Mouse (Mus musculus) forebrain, embryonic 13.5 days (tissue): ENCODE data around the gene Senp1. TPM values are rescaled to one million over a fixed set of nuclear protein-coding genes. Genes with fewer than 3 reads are reported as not detected.

Experiments used
- ATAC-seq: fragments of 200-750 bp; cut with Nextera tagmentation; 2 replicates; pipeline ENCODE4 v1.8.0; 2017
- H3K27ac ChIP-seq: fragments of 300-500 bp; sonication (generic); 2 replicates; pipeline ENCODE4 v1.5.1; 2015; ENCODE audit warnings: inconsistent platforms, mild to moderate bottlenecking, moderate library complexity
- H3K27me3 ChIP-seq: fragments of 300-500 bp; sonication (generic); 2 replicates; pipeline ENCODE4 v1.6.1; 2015; ENCODE audit warnings: mild to moderate bottlenecking, inconsistent platforms
- H3K36me3 ChIP-seq: fragments of 300-500 bp; sonication (generic); 2 replicates; pipeline ENCODE4 v1.6.1; 2015; ENCODE audit warnings: mild to moderate bottlenecking, inconsistent platforms; ENCODE audit not compliant: poor library complexity, severe bottlenecking
- H3K4me1 ChIP-seq: fragments of 300-500 bp; sonication (generic); 2 replicates; pipeline ENCODE4 v1.6.1; 2015; ENCODE audit warnings: inconsistent platforms
- H3K4me2 ChIP-seq: fragments of 300-500 bp; sonication (generic); 2 replicates; pipeline ENCODE4 v1.6.1; 2015; ENCODE audit warnings: inconsistent platforms, mild to moderate bottlenecking, moderate library complexity
- H3K4me3 ChIP-seq: fragments of 300-500 bp; sonication (generic); 2 replicates; pipeline ENCODE4 v1.5.1; 2015; ENCODE audit warnings: mild to moderate bottlenecking, inconsistent platforms
- H3K9ac ChIP-seq: fragments of 300-500 bp; sonication (generic); 2 replicates; pipeline ENCODE4 v1.6.1; 2015; ENCODE audit warnings: mild to moderate bottlenecking, inconsistent platforms
- H3K9me3 ChIP-seq: fragments of 300-500 bp; sonication (generic); replicated peaks from 2 replicates; pipeline ENCODE4 v1.6.1; 2016; ENCODE audit warnings: inconsistent platforms
- WGBS: fragments of 180-500 bp; shearing (Covaris S2); methylation state at CpG from one replicate; pipeline ENCODE4 v1.1.7; 2015; 5-methylcytosine and 5-hydroxymethylcytosine counted together
- polyA plus RNA-seq: library from polyadenylated mRNA; unstranded; fragments of >200 nt; fragmentation: Nextera tagmentation; extraction: Ambion mirVana; gene quantifications from 2 replicates; pipeline ENCODE4 v1.2.1, GENCODE M21; 2015

The Senp1 gene
- polyA plus RNA-seq, 1 experiment from 2014 or later, result 26.7 TPM

DNA sequence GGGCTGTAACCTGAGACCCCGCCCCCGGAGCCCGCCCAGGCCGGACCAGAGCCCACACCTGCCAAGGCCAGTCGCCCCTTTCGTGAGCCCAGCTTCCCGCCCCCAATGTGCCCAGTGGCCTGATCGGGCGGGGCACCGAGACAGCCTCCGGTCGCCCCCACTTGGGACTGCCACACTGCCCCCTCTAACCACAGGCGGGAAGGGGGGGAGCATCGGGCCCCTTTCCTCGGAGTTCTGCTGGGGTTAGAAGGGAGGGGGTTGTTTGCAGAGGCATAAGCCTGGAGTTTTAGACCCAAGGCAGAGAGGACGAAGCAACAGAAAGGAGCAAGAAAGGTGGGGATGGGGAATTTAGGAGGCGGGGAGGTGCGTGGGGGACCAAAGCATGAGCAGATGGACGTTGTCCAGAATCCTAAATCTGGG is 88.8 kb downstream of the Senp1 start:
- Histone ChIP-seq H3K27me3 (peaks cover 25% of the 10 kb centered on the region), H3K36me3 (no peaks in the 10 kb centered on the region), H3K4me2 (peak overlapping the region; percentile 81), H3K4me1 (peaks cover 54% of the 10 kb centered on the region), H3K27ac (no peak overlapping the region), H3K9me3 (no peaks in the 10 kb centered on the region), H3K9ac (peak overlapping the region; percentile 76), H3K4me3 (peak overlapping the region; percentile 50)
- WGBS, result under 1% methylated on average over 19 of the region's 19 CpGs
- ATAC-seq, result 0 out of 2 replicates have a peak, but pooled peaks have one; percentile 2

DNA sequence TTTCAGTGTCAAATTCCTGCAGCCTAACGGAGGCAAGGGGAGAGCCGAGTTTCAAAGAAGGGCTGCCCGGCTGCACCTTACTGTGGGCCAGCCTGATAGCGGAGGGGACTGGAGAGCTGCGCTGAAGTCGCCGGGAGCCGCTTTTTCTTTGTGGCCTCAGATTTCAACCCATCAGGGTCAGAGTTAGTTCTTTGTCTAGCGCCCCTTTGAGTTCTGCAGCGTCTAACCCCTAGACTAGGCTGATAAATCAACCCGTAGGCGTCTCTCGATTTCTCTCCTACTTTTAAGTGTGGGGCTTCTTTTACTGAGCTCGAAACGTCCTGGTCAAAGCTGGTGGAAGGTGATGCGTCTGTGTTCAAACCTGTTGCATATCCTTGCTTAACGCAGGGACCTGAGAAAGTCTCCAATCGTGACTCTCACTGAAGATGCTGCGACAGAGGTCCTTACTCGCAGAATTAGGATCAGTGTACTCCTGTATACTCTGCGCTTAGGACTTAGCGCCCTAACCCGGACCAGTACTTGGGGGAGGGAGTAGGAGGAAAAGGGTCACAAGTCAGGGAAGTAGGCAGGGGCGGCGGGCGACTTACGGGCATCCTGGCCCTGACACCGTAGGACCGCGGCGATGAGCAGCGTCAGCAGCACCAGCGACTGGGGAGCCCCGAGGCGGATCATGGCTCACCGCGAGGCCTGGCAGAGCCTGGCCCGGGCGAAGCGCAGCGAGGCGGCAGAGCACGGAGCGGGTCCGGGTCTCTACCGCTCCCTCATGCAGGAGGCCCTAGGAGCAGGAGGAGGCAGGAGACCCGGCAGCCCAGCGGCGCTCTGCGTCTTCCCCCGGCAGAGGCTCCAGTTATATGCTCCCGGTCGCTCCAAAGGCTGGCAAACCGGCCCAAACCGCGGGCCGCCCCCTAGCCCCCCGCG is 89.5 kb downstream of the Senp1 start, which contains the start of gene Col2a1:
Gene Col2a1 (minus strand): TSS at position 874 of the 918 bp plus-strand sequence.
- Histone ChIP-seq H3K4me1 (peaks cover 61% of the 10 kb centered on the region), H3K4me3 (peak within 1 kb of the TSS; percentile 50), H3K27ac (peak within 1 kb of the TSS; percentile 42; the same call in 1 of the 2 replicates), H3K4me2 (peak within 1 kb of the TSS; percentile 81), H3K27me3 (peaks cover 25% of the 10 kb centered on the region), H3K36me3 (peaks cover 2% of the 10 kb centered on the region; the same call in 1 of the 2 replicates), H3K9ac (peak within 1 kb of the TSS; percentile 76), H3K9me3 (no peaks in the 10 kb centered on the region)
- ATAC-seq, result peak; percentile 57
- WGBS, result under 1% methylated on average over 59 of the region's 59 CpGs

DNA sequence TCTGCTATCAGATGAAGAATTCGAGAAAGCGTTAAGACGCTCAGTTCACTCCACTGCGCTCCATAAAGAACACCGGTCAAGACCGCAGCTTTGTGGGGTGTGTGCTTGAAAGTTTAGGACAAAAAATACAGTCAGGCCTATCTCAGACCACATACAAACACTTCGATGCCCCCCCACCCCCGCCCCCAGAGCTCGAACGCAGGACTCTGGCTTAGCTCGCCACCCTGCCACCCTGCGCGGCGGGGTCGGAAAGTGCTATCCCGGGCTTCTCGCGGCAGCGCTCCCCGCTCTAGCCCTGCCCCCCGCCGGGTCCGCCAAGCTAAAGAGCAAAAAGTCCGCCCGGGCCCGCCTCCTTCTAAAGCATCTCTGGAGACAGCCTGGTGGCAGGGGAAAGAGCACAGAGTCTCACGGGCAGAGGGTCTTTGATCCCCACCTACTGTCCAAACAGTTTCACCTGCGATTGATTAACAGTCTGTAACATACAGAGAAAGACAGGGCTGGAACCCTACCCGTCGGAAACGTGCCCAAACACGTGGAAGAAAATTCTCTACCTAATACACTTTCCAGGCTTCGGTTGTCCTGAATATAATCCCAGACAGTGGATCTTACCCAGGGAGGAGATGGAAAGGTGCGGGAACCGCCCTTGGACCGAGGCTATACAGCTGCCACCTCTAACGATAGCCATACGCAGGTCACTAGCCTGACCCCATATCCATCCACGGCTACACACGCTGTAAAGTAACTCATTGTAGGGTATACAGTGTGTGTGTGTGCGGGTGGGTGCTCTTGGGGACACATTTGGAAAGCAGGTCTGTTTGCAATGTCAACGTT is 90.3 kb downstream of the Senp1 start:
- Histone ChIP-seq H3K4me2 (peak overlapping the region; percentile 81), H3K4me1 (peaks cover 62% of the 10 kb centered on the region), H3K9me3 (no peaks in the 10 kb centered on the region), H3K27ac (peak overlapping the region; percentile 83), H3K9ac (peak overlapping the region; percentile 76), H3K36me3 (peaks cover 10% of the 10 kb centered on the region), H3K27me3 (peaks cover 25% of the 10 kb centered on the region), H3K4me3 (peak overlapping the region; percentile 50)
- 1% methylated on average over 42 of the region's 42 CpGs for WGBS
- no peak for ATAC-seq

DNA sequence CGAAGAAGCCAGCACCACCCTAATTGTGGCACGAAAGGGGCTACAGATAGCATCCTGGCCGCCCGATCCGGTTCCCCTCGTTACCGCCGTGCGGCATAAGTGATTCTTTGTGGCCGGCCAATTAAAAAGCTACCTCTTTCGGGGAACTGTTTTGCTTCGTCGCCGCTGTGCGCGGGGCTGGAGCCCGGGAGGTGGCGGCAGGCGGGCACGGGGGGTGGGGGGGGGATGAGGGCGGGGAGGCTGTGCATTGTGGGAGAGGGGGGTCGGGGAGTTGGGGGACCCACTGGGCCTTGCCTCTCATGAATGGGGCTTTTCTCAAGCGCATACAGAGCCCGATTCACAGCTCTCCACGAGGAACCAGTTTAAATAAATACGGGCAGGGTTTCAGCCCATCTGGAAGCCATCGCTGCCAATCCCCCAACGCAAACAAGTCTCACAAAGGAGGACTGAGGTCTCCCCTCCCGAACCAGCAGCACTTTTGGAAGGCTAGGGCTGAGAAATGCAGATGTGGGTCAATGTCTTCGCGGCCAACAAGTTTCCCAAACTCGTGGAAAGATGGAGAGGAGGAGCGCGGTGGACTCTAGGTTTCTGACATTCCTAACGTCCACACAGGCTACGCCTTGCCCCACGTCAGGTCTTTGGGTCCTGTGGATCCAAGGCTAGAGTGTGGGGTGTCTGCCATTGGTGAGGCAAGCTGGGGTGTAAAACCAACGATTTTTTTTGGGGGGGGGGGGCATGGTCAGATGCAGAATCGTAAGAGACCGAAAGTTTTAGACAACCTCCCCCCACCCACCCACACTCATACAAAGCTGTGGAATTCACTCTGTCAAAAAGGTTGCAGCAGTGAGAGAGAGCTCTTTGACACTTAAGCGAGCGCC is 91.2 kb downstream of the Senp1 start:
- peak overlapping the region; percentile 76 for H3K9ac ChIP-seq
- peaks cover 71% of the 10 kb centered on the region for H3K4me1 ChIP-seq
- H3K36me3 ChIP-seq, result peaks cover 17% of the 10 kb centered on the region
- ATAC-seq, result peak; percentile 64
- H3K4me2 ChIP-seq, result peak overlapping the region; percentile 81
- under 1% methylated on average over 39 of the region's 42 CpGs for WGBS
- peak overlapping the region; percentile 50 for H3K4me3 ChIP-seq
- H3K9me3 ChIP-seq, result no peaks in the 10 kb centered on the region
- peaks cover 25% of the 10 kb centered on the region for H3K27me3 ChIP-seq
- H3K27ac ChIP-seq, result peak overlapping the region; percentile 83

DNA sequence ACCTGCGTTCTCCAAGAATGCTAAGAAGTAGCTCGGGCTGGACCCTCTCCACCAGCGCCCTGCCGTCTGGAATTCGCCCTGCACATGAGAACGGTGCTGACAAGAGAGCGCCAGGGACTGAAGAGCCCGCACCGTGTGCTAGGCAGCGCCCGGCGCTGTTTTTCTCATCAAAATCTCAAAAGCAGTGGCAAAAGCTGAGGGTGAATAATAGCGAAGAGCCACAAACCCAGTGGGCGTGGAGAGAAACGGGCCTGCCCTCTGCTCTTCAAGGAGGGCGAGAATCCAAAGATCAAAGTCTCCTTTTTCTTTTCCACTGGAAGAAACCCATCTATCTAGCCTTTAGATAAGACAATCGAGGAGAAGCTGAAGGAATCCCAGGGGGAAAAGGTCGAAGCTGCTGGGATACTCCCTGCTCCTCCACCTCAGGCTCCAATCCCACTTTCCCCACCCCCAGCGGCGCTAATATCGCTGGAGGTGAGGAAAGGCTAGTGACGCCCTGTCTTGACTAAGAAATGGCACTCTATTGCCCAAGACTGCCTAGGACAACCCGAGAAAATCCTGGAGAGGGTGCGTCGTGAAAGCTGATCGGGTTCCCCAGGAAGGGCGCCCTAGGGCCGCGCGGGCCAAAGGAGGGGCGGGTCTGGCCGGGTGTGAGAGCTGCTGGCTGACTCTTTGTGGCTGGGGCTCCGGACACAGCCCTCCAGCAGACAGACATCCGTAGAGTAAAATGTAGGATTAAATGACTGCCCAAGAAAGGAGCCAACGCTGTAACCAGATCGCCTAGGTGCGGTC is 92.0 kb downstream of the Senp1 start:
- Histone ChIP-seq H3K27ac (peak overlapping the region; percentile 83), H3K4me1 (peaks cover 79% of the 10 kb centered on the region), H3K9me3 (no peaks in the 10 kb centered on the region), H3K27me3 (peaks cover 25% of the 10 kb centered on the region), H3K4me3 (peak overlapping the region; percentile 50), H3K4me2 (peak overlapping the region; percentile 81), H3K9ac (peak overlapping the region; percentile 76), H3K36me3 (peaks cover 17% of the 10 kb centered on the region)
- WGBS, result 1% methylated on average over 37 of the region's 37 CpGs
- ATAC-seq, result 0 out of 2 replicates have a peak, but pooled peaks have one; percentile 1

DNA sequence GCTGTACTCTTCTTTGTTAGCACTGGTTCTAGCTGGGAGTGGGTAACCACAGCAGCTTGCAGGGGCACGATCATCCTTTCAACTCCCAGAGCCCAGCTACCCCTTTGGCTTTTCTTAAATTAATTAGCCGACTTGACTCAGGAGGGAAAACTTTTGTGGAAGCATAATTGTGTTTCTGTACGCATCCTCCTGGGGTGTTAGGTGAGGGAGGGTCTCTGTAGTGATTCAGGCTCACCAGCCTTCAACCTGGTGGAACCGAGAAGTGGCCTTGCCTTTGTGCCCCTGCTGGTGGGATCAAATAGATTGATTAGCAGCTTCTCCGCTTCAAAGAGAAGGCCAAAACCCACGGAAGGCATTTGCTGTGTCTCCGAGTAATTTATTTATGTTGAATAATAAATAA is 93.6 kb downstream of the Senp1 start:
- Histone ChIP-seq H3K9ac (no peak overlapping the region), H3K4me3 (no peak overlapping the region), H3K27ac (no peak overlapping the region), H3K4me2 (peak overlapping the region; percentile 81), H3K27me3 (peaks cover 17% of the 10 kb centered on the region), H3K4me1 (peaks cover 80% of the 10 kb centered on the region), H3K9me3 (no peaks in the 10 kb centered on the region), H3K36me3 (peaks cover 29% of the 10 kb centered on the region)
- no peak for ATAC-seq
- WGBS, result 14% methylated on average over 7 of the region's 7 CpGs

DNA sequence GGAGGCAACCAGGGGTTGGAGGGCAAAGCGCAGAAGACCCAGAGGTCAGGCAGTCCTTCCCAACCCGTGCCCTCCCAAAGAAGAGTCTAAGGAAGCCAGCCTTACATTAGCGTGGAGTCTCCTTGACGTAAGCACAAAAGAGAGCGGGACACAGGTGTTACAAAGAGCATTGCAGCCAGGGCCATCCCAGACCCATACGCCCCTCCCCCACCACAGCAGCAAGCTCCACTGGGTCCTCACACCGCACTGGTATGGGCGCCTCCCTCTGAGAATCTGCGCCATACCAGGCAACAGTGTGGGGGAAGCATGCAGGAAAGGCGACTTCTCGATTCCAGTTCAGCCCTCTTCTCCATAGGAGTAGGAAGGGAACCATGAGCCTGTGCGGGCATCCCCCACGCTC is 94.0 kb downstream of the Senp1 start:
- no peak overlapping the region for H3K27ac ChIP-seq
- no peak for ATAC-seq
- H3K9ac ChIP-seq, result no peak overlapping the region
- H3K36me3 ChIP-seq, result peaks cover 33% of the 10 kb centered on the region
- H3K4me3 ChIP-seq, result no peak overlapping the region
- H3K9me3 ChIP-seq, result no peaks in the 10 kb centered on the region
- peaks cover 13% of the 10 kb centered on the region for H3K27me3 ChIP-seq
- 44% methylated on average over 13 of the region's 13 CpGs for WGBS
- H3K4me1 ChIP-seq, result peaks cover 75% of the 10 kb centered on the region
- H3K4me2 ChIP-seq, result peak overlapping the region; percentile 17; the same call in 1 of the 2 replicates

DNA sequence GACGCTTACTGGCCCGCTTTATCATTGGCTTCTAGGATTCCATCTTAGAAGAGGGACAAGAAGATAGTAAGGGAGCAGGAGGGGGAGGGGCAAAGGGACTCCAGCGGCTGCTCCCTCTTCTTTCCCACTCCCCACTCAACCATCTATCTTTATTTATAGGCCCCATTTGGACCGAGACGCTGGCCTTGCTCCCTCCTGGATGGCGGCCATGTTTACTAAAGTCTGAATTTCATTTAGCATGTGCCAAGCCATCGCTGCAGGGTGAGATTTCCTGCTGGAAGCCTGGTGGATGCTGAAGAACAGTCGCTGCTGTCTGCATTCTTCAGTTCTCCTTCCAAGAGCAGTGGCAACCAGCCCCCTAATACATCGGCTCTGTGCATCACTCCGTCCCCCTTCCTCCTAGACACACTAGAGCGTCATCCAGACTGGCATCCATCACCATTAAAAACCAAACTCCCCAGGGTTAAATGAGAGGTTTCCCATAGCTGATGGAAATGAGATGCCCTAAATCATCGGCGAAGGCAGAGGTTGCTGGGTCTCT is 96.8 kb downstream of the Senp1 start:
- H3K9me3 ChIP-seq, result no peaks in the 10 kb centered on the region
- ATAC-seq, result no peak
- peak overlapping the region; percentile 59 for H3K27ac ChIP-seq
- H3K4me1 ChIP-seq, result peaks cover 68% of the 10 kb centered on the region
- H3K4me3 ChIP-seq, result no peak overlapping the region
- no peak overlapping the region for H3K4me2 ChIP-seq
- H3K27me3 ChIP-seq, result no peaks in the 10 kb centered on the region
- no peak overlapping the region for H3K9ac ChIP-seq
- peaks cover 39% of the 10 kb centered on the region for H3K36me3 ChIP-seq
- WGBS, result 66% methylated on average over 13 of the region's 13 CpGs

DNA sequence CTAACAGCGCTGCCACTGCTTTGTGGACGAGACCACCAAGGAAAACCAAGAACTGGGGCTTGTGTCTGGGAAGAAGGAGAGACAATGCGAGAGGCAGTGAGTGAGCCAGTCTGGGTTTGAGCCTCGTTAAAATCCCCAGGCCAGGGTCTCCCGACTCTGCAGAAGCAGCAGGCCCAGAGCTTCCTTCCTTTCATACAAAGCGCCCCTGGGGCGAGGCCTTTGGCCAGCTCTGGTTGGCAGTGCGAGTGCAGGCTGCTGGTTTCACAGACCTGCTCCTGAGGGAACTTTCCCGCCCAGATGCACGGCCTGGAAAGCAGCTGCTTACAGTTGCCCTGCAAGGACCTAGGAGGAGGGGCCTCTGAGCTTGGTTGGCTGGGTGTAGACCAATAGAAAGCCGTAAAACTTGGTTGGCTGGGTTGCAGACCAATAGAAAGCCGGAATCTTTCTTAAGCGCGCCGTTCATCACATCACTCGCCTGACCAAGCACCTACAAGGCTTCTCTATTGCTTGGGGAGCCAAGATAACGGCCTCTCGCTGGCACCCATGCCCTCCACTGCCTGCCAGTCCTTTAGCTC is 100.7 kb downstream of the Senp1 start:
- WGBS, result 2% methylated on average over 18 of the region's 18 CpGs
- Histone ChIP-seq H3K9ac (peak overlapping the region; percentile 60), H3K9me3 (no peaks in the 10 kb centered on the region), H3K27ac (peak overlapping the region; percentile 97), H3K4me1 (peaks cover 68% of the 10 kb centered on the region), H3K4me3 (peak overlapping the region; percentile 29), H3K4me2 (peak overlapping the region; percentile 56), H3K27me3 (no peaks in the 10 kb centered on the region), H3K36me3 (peaks cover 38% of the 10 kb centered on the region)
- ATAC-seq, result peak; percentile 97

DNA sequence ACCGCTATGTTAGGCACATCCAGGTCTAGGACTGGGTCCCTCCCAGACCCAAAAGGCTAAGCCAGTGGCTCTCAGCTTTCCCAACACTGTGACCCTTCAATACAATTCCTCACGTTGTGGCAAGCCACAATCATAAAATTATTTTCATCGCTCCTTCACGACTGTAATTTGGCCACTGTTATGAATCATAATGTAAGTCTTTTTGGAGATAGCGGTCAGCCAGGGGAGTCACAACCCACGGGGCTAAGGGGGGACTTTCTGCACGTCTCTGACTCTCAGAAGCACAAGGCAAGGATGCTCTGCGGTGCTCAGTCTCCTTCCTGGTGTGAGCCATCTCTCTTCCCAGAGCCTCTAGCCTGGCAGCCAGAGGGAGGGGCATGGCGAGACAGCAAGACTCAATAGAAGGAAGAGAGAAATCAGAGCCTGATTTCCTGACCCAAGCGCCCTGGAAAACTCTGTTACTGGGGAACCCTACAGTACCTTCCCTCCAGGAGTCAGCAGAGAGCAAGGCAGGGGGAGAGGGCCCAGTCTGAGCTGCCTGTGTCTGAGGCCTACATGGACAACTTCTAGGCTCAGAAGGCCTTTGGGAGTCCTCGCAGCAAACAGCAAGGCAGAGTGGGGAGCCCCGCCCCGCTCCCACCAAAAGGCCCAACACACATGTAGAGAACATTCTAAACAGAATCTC is 101.4 kb downstream of the Senp1 start:
- Histone ChIP-seq H3K27ac (peak overlapping the region; percentile 97), H3K36me3 (peaks cover 41% of the 10 kb centered on the region), H3K27me3 (no peaks in the 10 kb centered on the region), H3K4me3 (peak overlapping the region; percentile 27), H3K9ac (peak overlapping the region; percentile 60), H3K9me3 (no peaks in the 10 kb centered on the region), H3K4me2 (peak overlapping the region; percentile 56), H3K4me1 (peaks cover 61% of the 10 kb centered on the region)
- ATAC-seq, result peak; percentile 25
- WGBS, result 31% methylated on average over 13 of the region's 13 CpGs
